Mouse (Mus musculus): ENCODE results near the gene Acot9. TPM values are rescaled to one million over a fixed set of nuclear protein-coding genes. Genes with fewer than 3 reads are reported as not detected.

The Acot9 gene
- total RNA-seq (2014; rRNA removed) (43.3 and 54.6 TPM in 2 replicates), polyA plus RNA-seq (2015; fragmentation: Nextera tagmentation; extraction: Ambion mirVana) (58.5 and 61.8 TPM in 2 replicates)

- H3K27ac ChIP-seq (ENCODE audit: low read depth, low read length): peak within 1 kb of the TSS; percentile 45; the same call in 1 of the 2 replicates
Measured at GRCm38 (mm10) chrX:155262235-155262914, at the start of gene Acot9. Gene Acot9 (plus strand): TSS chrX:155262443.

DNA sequence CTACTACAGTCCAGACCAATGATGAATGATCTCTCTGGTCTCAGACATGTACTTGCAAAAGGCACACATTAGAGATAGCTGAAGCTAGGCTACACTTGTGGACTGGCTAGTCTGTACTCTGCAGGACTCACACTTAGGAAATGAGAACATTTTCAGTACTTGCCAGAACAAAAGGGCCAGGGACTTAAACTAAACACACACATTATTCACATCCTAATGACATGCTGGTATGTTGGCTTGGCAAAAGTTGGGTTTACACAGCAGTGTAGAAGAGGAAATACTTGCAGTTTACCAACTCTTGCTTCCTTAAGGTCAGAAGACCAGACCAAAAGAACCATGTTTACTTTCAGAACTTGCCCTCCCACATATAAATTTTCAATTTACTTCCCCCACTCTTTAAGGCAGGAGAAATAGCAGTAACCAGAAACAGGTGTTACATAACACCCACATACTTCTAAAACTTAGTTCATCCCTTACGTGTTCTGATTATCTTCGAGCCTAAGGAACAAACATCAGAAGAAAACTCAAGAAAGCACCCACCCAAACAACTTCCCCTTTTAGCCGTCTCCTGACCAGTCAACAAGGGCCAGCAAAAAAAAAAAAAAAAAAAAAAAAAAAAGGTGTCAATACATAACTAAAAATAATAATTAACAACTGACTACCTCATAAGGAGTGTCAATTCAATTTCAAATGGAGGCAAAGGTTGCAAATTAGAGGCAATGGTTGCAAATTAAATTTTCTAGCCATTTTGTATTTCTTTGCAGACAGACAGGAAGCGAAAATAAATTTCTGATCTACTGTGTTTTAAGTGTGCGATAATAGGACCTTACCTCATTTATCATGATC is 47.7 kb upstream of the Acot9 start:
- no peaks in the 10 kb centered on the region for H3K9me3 ChIP-seq (ENCODE audit: low read length)
- no peaks in the 10 kb centered on the region for H3K36me3 ChIP-seq (ENCODE audit: insufficient read depth)
- TF ChIP-seq CTCF (IDR thresholded peaks at IDR 0.05; ENCODE audit: low read depth): no peak
- no peak overlapping the region for H3K4me3 ChIP-seq (ENCODE audit: low read depth, low read length)
- no peak overlapping the region for H3K9ac ChIP-seq
- no peaks in the 10 kb centered on the region for H3K27me3 ChIP-seq (ENCODE audit: insufficient read depth, low read length)
- no peak for ATAC-seq
- DNase-seq: no peak
- no peak overlapping the region for H3K27ac ChIP-seq (ENCODE audit: low read depth, low read length)
- H3K4me1 ChIP-seq (ENCODE audit: insufficient read depth): no peaks in the 10 kb centered on the region
- no peak overlapping the region for H3K4me2 ChIP-seq (ENCODE audit: low read depth)
- WGBS: 88% methylated on average over 5 of the region's 5 CpGs

More at GRCm38 (mm10) chrX:155262235-155262914, at the start of gene Acot9:
- Histone ChIP-seq H3K4me3 (ENCODE audit: low read depth, low read length) (peak within 1 kb of the TSS; percentile 51), H3K27me3 (ENCODE audit: insufficient read depth, low read length) (no peaks in the 10 kb centered on the region), H3K4me1 (ENCODE audit: insufficient read depth) (no peaks in the 10 kb centered on the region), H3K36me3 (ENCODE audit: insufficient read depth) (no peaks in the 10 kb centered on the region), H3K9ac (peak within 1 kb of the TSS; percentile 73), H3K4me2 (ENCODE audit: low read depth) (peak within 1 kb of the TSS; percentile 48), H3K9me3 (ENCODE audit: low read length) (no peaks in the 10 kb centered on the region)
- peak; percentile 71 for TF ChIP-seq CTCF (IDR thresholded peaks at IDR 0.05; ENCODE audit: low read depth)
- 31% methylated on average over 37 of the region's 37 CpGs for WGBS
- ATAC-seq: peak; percentile 100
- DNase-seq: peak; percentile 88

GRCm38 (mm10) chrX:155215501-155216248 is 46.6 kb upstream of the Acot9 start:
- Histone ChIP-seq H3K4me1 (ENCODE audit: insufficient read depth) (no peaks in the 10 kb centered on the region), H3K36me3 (ENCODE audit: insufficient read depth) (no peaks in the 10 kb centered on the region), H3K4me3 (ENCODE audit: low read depth, low read length) (peak overlapping the region; percentile 45), H3K4me2 (ENCODE audit: low read depth) (peak overlapping the region; percentile 54), H3K9me3 (ENCODE audit: low read length) (no peaks in the 10 kb centered on the region), H3K27me3 (ENCODE audit: insufficient read depth, low read length) (no peaks in the 10 kb centered on the region), H3K9ac (peak overlapping the region; percentile 48), H3K27ac (ENCODE audit: low read depth, low read length) (no peak overlapping the region)
- no peak for TF ChIP-seq CTCF (IDR thresholded peaks at IDR 0.05; ENCODE audit: low read depth)
- peak; percentile 53 for ATAC-seq
- DNase-seq: peak; percentile 9
- WGBS: 33% methylated on average over 22 of the region's 24 CpGs

GRCm38 (mm10) chrX:155216271-155216670 is 46.0 kb upstream of the Acot9 start, which contains the start of gene Sat1:
Gene Sat1 (minus strand): TSS chrX:155216449.
- no peak within 1 kb of the TSS for H3K27ac ChIP-seq (ENCODE audit: low read depth, low read length)
- H3K9ac ChIP-seq: peak within 1 kb of the TSS; percentile 48
- WGBS: 20% methylated on average over 26 of the region's 26 CpGs
- ATAC-seq: peak; percentile 99
- H3K4me3 ChIP-seq (ENCODE audit: low read depth, low read length): peak within 1 kb of the TSS; percentile 45
- peak; percentile 87 for DNase-seq
- peak within 1 kb of the TSS; percentile 54 for H3K4me2 ChIP-seq (ENCODE audit: low read depth)
- peak; percentile 75 for TF ChIP-seq CTCF (IDR thresholded peaks at IDR 0.05; ENCODE audit: low read depth)
- no peaks in the 10 kb centered on the region for H3K4me1 ChIP-seq (ENCODE audit: insufficient read depth)
- no peaks in the 10 kb centered on the region for H3K27me3 ChIP-seq (ENCODE audit: insufficient read depth, low read length)
- H3K9me3 ChIP-seq (ENCODE audit: low read length): no peaks in the 10 kb centered on the region
- H3K36me3 ChIP-seq (ENCODE audit: insufficient read depth): no peaks in the 10 kb centered on the region

GRCm38 (mm10) chrX:155218277-155218676 is 44.0 kb upstream of the Acot9 start:
- no peaks in the 10 kb centered on the region for H3K36me3 ChIP-seq (ENCODE audit: insufficient read depth)
- no peaks in the 10 kb centered on the region for H3K4me1 ChIP-seq (ENCODE audit: insufficient read depth)
- DNase-seq (no peak), ATAC-seq (no peak)
- H3K27ac ChIP-seq (ENCODE audit: low read depth, low read length): no peak overlapping the region
- no peaks in the 10 kb centered on the region for H3K9me3 ChIP-seq (ENCODE audit: low read length)
- no peaks in the 10 kb centered on the region for H3K27me3 ChIP-seq (ENCODE audit: insufficient read depth, low read length)
- H3K4me3 ChIP-seq (ENCODE audit: low read depth, low read length): no peak overlapping the region
- 65% methylated on average over 2 of the region's 2 CpGs for WGBS
- TF ChIP-seq CTCF (IDR thresholded peaks at IDR 0.05; ENCODE audit: low read depth): no peak
- H3K4me2 ChIP-seq (ENCODE audit: low read depth): no peak overlapping the region
- no peak overlapping the region for H3K9ac ChIP-seq

- Histone ChIP-seq H3K4me1 (ENCODE audit: insufficient read depth) (no peaks in the 10 kb centered on the region), H3K27ac (ENCODE audit: low read depth, low read length) (no peak overlapping the region), H3K4me2 (ENCODE audit: low read depth) (no peak overlapping the region), H3K4me3 (ENCODE audit: low read depth, low read length) (no peak overlapping the region), H3K9ac (no peak overlapping the region), H3K27me3 (ENCODE audit: insufficient read depth, low read length) (no peaks in the 10 kb centered on the region), H3K36me3 (ENCODE audit: insufficient read depth) (no peaks in the 10 kb centered on the region), H3K9me3 (ENCODE audit: low read length) (no peaks in the 10 kb centered on the region)
- DNase-seq (no peak), ATAC-seq (no peak)
- TF ChIP-seq CTCF (IDR thresholded peaks at IDR 0.05; ENCODE audit: low read depth): no peak
Measured at GRCm38 (mm10) chrX:155256856-155257255, 5.4 kb upstream of the Acot9 start.
